Mouse (Mus musculus) adrenal gland, postnatal 10 days (tissue): ENCODE measurements around the gene Fli1. TPM values are rescaled to one million over a fixed set of nuclear protein-coding genes. Genes with fewer than 3 reads are reported as not detected.

ENCODE experiments used
- DNase-seq: peaks from one replicate; pipeline ENCODE4 v3.0.0; 2021; ENCODE audit warnings: mixed read lengths
- total RNA-seq, 2 experiments: library from RNA; stranded (reverse); gene quantifications; 2 replicates each; pipeline ENCODE4 v1.2.3; 2021

Gene Fli1
- total RNA-seq, 2 experiments from 2014 or later = 37.9 to 41.2 TPM

- DNase-seq = no peak
These were observed 20.0 kb downstream of the Fli1 start for GRCm38 (mm10) chr9:32522536-32523245.

GRCm38 (mm10) chr9:32521331-32521730 is 21.3 kb downstream of the Fli1 start:
- DNase-seq = no peak

- DNase-seq = no peak
These were observed 21.8 kb downstream of the Fli1 start for GRCm38 (mm10) chr9:32520821-32521220.

- DNase-seq = no peak
These were observed 23.3 kb downstream of the Fli1 start for GRCm38 (mm10) chr9:32519101-32520051.

GRCm38 (mm10) chr9:32518351-32519075 is 24.1 kb downstream of the Fli1 start:
- no peak for DNase-seq

GRCm38 (mm10) chr9:32516691-32517090 is 26.0 kb downstream of the Fli1 start:
- no peak for DNase-seq

- DNase-seq = no peak
These were observed 26.6 kb downstream of the Fli1 start for GRCm38 (mm10) chr9:32515894-32516686.

GRCm38 (mm10) chr9:32514406-32515058 is 28.1 kb downstream of the Fli1 start:
- no peak for DNase-seq

- no peak for DNase-seq
These were observed 29.2 kb downstream of the Fli1 start for GRCm38 (mm10) chr9:32513471-32513870.

- DNase-seq = no peak
These were observed 32.0 kb downstream of the Fli1 start for GRCm38 (mm10) chr9:32510454-32511263.

- no peak for DNase-seq
These were observed 32.9 kb downstream of the Fli1 start for GRCm38 (mm10) chr9:32509706-32510156.

GRCm38 (mm10) chr9:32508648-32509047 is 34.0 kb downstream of the Fli1 start:
- no peak for DNase-seq

- DNase-seq = no peak
These were observed 34.5 kb downstream of the Fli1 start for GRCm38 (mm10) chr9:32508118-32508517.

GRCm38 (mm10) chr9:32506866-32507861 is 35.5 kb downstream of the Fli1 start:
- DNase-seq = no peak

GRCm38 (mm10) chr9:32506161-32506560 is 36.5 kb downstream of the Fli1 start:
- no peak for DNase-seq

- DNase-seq = no peak
These were observed 37.1 kb downstream of the Fli1 start for GRCm38 (mm10) chr9:32505460-32506075.

- no peak for DNase-seq
These were observed 38.6 kb downstream of the Fli1 start for GRCm38 (mm10) chr9:32503995-32504451.

- DNase-seq = no peak
These were observed 39.2 kb downstream of the Fli1 start for GRCm38 (mm10) chr9:32503423-32503822.
